Mouse (Mus musculus) liver, embryonic 15.5 days (tissue): ENCODE measurements around the gene Kdm4d. TPM values are rescaled to one million over a fixed set of nuclear protein-coding genes. Genes with fewer than 3 reads are reported as not detected.

Experiments
- ATAC-seq: fragments of 200-750 bp; cut with Nextera tagmentation; 2 replicates; pipeline ENCODE4 v1.8.0; 2017; ENCODE audit warnings: moderate number of reproducible peaks, mild to moderate bottlenecking, moderate library complexity; ENCODE audit not compliant: insufficient read depth
- H3K27ac ChIP-seq: fragments of 300-500 bp; sonication (generic); replicated peaks from 2 replicates; pipeline ENCODE4 v1.5.1; 2015; ENCODE audit warnings: mild to moderate bottlenecking, inconsistent platforms
- H3K27me3 ChIP-seq: fragments of 300-500 bp; sonication (generic); 2 replicates; pipeline ENCODE4 v1.6.1; 2015; ENCODE audit warnings: mild to moderate bottlenecking, inconsistent platforms
- H3K36me3 ChIP-seq: fragments of 300-500 bp; sonication (generic); replicated peaks from 2 replicates; pipeline ENCODE4 v1.6.1; 2015; ENCODE audit warnings: moderate library complexity, mild to moderate bottlenecking, inconsistent platforms
- H3K4me1 ChIP-seq: fragments of 300-500 bp; sonication (generic); replicated peaks from 2 replicates; pipeline ENCODE4 v1.6.1; 2015; ENCODE audit warnings: inconsistent platforms
- H3K4me2 ChIP-seq: fragments of 300-500 bp; sonication (generic); 2 replicates; pipeline ENCODE4 v1.6.1; 2015; ENCODE audit warnings: moderate library complexity, mild to moderate bottlenecking, inconsistent platforms
- H3K4me3 ChIP-seq: fragments of 300-500 bp; sonication (generic); replicated peaks from 2 replicates; pipeline ENCODE4 v1.5.1; 2015; ENCODE audit warnings: mild to moderate bottlenecking, inconsistent platforms
- H3K9ac ChIP-seq: fragments of 300-500 bp; sonication (generic); 2 replicates; pipeline ENCODE4 v1.6.1; 2015; ENCODE audit warnings: moderate library complexity, mild to moderate bottlenecking, inconsistent platforms
- H3K9me3 ChIP-seq: fragments of 300-500 bp; sonication (generic); replicated peaks from 2 replicates; pipeline ENCODE4 v1.6.1; 2016; ENCODE audit warnings: inconsistent platforms
- WGBS: fragments of 180-500 bp; shearing (Covaris S2); methylation state at CpG from one replicate; pipeline ENCODE4 v1.1.7; 2015; ENCODE audit warnings: mixed read lengths; ENCODE audit not compliant: insufficient replicate concordance; 5-methylcytosine and 5-hydroxymethylcytosine counted together
- polyA plus RNA-seq: library from polyadenylated mRNA; unstranded; fragments of >200 nt; fragmentation: Nextera tagmentation; extraction: Ambion mirVana; gene quantifications from 2 replicates; pipeline ENCODE4 v1.2.1, GENCODE M21; 2015

Kdm4d gene
- polyA plus RNA-seq, 1 experiment from 2014 or later = not detected

- H3K27ac ChIP-seq = no peak overlapping the region
- H3K27me3 ChIP-seq = no peaks in the 10 kb centered on the region
- no peak overlapping the region for H3K4me2 ChIP-seq
- no peak overlapping the region for H3K4me3 ChIP-seq
- H3K4me1 ChIP-seq = no peaks in the 10 kb centered on the region
- no peak for ATAC-seq
- 64% methylated on average over 1 of the region's 1 CpGs for WGBS
- H3K9ac ChIP-seq = no peak overlapping the region
- H3K36me3 ChIP-seq = no peaks in the 10 kb centered on the region
- H3K9me3 ChIP-seq = no peaks in the 10 kb centered on the region
These were observed 59.9 kb downstream of the Kdm4d start for GRCm38 (mm10) chr9:14440347-14440746.

- H3K27me3 ChIP-seq = no peaks in the 10 kb centered on the region
- no peaks in the 10 kb centered on the region for H3K36me3 ChIP-seq
- no peak overlapping the region for H3K4me2 ChIP-seq
- no peaks in the 10 kb centered on the region for H3K9me3 ChIP-seq
- no peaks in the 10 kb centered on the region for H3K4me1 ChIP-seq
- H3K4me3 ChIP-seq = no peak overlapping the region
- no peak overlapping the region for H3K9ac ChIP-seq
- no peak overlapping the region for H3K27ac ChIP-seq
- WGBS = 48% methylated on average over 11 of the region's 11 CpGs
- no peak for ATAC-seq
These were observed 66.9 kb downstream of the Kdm4d start for GRCm38 (mm10) chr9:14433252-14433939.

Other genes with a start within 250 kb of the Kdm4d start
- 0.99 and 1.5 TPM in 2 replicates for gene Sesn3, start 225.4 kb downstream of the Kdm4d start, polyA plus RNA-seq
- 43.3 and 46.5 TPM in 2 replicates for gene Endod1, start 119.0 kb downstream of the Kdm4d start, polyA plus RNA-seq
- 56.4 and 66.8 TPM in 2 replicates for gene Cwc15, start 135 bp upstream of the Kdm4d start, polyA plus RNA-seq
- 1.8 and 2.1 TPM in 2 replicates for gene Amotl1, start 144.6 kb upstream of the Kdm4d start, polyA plus RNA-seq
- gene Piwil4, start 240.3 kb upstream of the Kdm4d start, polyA plus RNA-seq = 0.10 TPM in 1 of 2 replicates, not detected in the other